ENCODE assay signal across 22 mouse cellular contexts in genomic region chr1:36467446-36467845, GRCm38 (mm10). TPM values are rescaled to one million over a fixed set of nuclear protein-coding genes. Genes with fewer than 3 reads are reported as not detected.
DNase-seq lines count a peak whose midpoint lies in the region; ATAC-seq lines count a peak whose summit lies in the region.
"Had no signal": no experiment of that assay in that cellular context is flagged by ENCODE, and none has a peak within 500 bp of the region (broad histone marks: within the 10 kb centered on the region; RNA-seq: fewer than 3 reads in every experiment).

No protein-coding gene starts in this region.

- H3K9me3 ChIP-seq in midbrain, embryonic 11.5 days (ENCODE audit: control insufficient read depth, low read length), result no peaks in the 10 kb centered on the region
- H3K9me3 ChIP-seq in midbrain, embryonic 15.5 days, result no peaks in the 10 kb centered on the region
- H3K9me3 ChIP-seq in heart, embryonic 11.5 days (replicated peaks; ENCODE audit: control insufficient read depth, low read length), result no peaks in the 10 kb centered on the region
- H3K9me3 ChIP-seq in neural tube, embryonic 15.5 days (replicated peaks), result no peaks in the 10 kb centered on the region
- H3K9me3 ChIP-seq: embryonic facial prominence, embryonic 15.5 days; forebrain, embryonic 10.5 days; hindbrain, embryonic 12.5 days had no signal

- no peak overlapping the region for H3K4me3 ChIP-seq in midbrain, embryonic 11.5 days (ENCODE audit: low read depth, low read length)
- H3K4me3 ChIP-seq in midbrain, embryonic 15.5 days, result no peak overlapping the region
- H3K4me3 ChIP-seq in heart, embryonic 11.5 days (ENCODE audit: low read depth, low read length), result no peak overlapping the region
- H3K4me3 ChIP-seq in neural tube, embryonic 15.5 days (replicated peaks), result no peak overlapping the region
- H3K4me3 ChIP-seq: embryonic facial prominence, embryonic 15.5 days; erythroblast, embryonic 14.5 days; forebrain, embryonic 10.5 days; hindbrain, embryonic 12.5 days had no signal

- H3K36me3 ChIP-seq in midbrain, embryonic 11.5 days (ENCODE audit: control insufficient read depth, insufficient read depth, low read length), result no peaks in the 10 kb centered on the region
- H3K36me3 ChIP-seq in midbrain, embryonic 15.5 days (replicated peaks), result no peaks in the 10 kb centered on the region
- no peaks in the 10 kb centered on the region for H3K36me3 ChIP-seq in heart, embryonic 11.5 days (ENCODE audit: control insufficient read depth, insufficient read depth, low read length)
- no peaks in the 10 kb centered on the region for H3K36me3 ChIP-seq in neural tube, embryonic 15.5 days
- H3K36me3 ChIP-seq: embryonic facial prominence, embryonic 15.5 days; forebrain, embryonic 10.5 days; hindbrain, embryonic 12.5 days had no signal

- ATAC-seq in midbrain, embryonic 11.5 days (ENCODE audit: low FRiP score), result no peak
- ATAC-seq in midbrain, embryonic 15.5 days (replicated peaks), result no peak
- no peak for ATAC-seq in heart, embryonic 11.5 days (replicated peaks; ENCODE audit: insufficient number of reproducible peaks, low FRiP score, low TSS enrichment)
- no peak for ATAC-seq in neural tube, embryonic 15.5 days (ENCODE audit: low FRiP score)
- ATAC-seq: forebrain, embryonic 14.5 days; hindbrain, embryonic 16.5 days; Patski had no signal

- H3K27ac ChIP-seq in midbrain, embryonic 11.5 days (ENCODE audit: low read depth, low read length), result no peak overlapping the region
- H3K27ac ChIP-seq in midbrain, embryonic 15.5 days, result no peak overlapping the region
- no peak overlapping the region for H3K27ac ChIP-seq in heart, embryonic 11.5 days (ENCODE audit: low read depth, low read length)
- H3K27ac ChIP-seq in neural tube, embryonic 15.5 days (replicated peaks), result no peak overlapping the region
- H3K27ac ChIP-seq: embryonic facial prominence, embryonic 15.5 days; forebrain, embryonic 10.5 days; hindbrain, embryonic 12.5 days had no signal

- WGBS in midbrain, embryonic 11.5 days, result 51% methylated on average over 5 of the region's 5 CpGs
- WGBS in midbrain, embryonic 15.5 days, result 50% methylated on average over 5 of the region's 5 CpGs
- 43% methylated on average over 5 of the region's 5 CpGs for WGBS in heart, embryonic 11.5 days (ENCODE audit: insufficient replicate concordance)
- 53% methylated on average over 5 of the region's 5 CpGs for WGBS in neural tube, embryonic 15.5 days

- H3K4me2 ChIP-seq in midbrain, embryonic 11.5 days, result no peak overlapping the region
- no peak overlapping the region for H3K4me2 ChIP-seq in midbrain, embryonic 15.5 days
- H3K4me2 ChIP-seq in heart, embryonic 11.5 days, result no peak overlapping the region
- no peak overlapping the region for H3K4me2 ChIP-seq in neural tube, embryonic 15.5 days
- H3K4me2 ChIP-seq: embryonic facial prominence, embryonic 15.5 days; hindbrain, embryonic 12.5 days had no signal

- no peak overlapping the region for H3K9ac ChIP-seq in midbrain, embryonic 11.5 days (ENCODE audit: low read length)
- H3K9ac ChIP-seq in midbrain, embryonic 15.5 days, result no peak overlapping the region
- H3K9ac ChIP-seq in heart, embryonic 11.5 days (ENCODE audit: low read depth, low read length), result no peak overlapping the region
- no peak overlapping the region for H3K9ac ChIP-seq in neural tube, embryonic 15.5 days (replicated peaks)
- H3K9ac ChIP-seq: embryonic facial prominence, embryonic 15.5 days; hindbrain, embryonic 12.5 days had no signal

- H3K4me1 ChIP-seq in midbrain, embryonic 11.5 days (ENCODE audit: control insufficient read depth, insufficient read depth, low read length), result peaks cover 6% of the 10 kb centered on the region
- peaks cover 11% of the 10 kb centered on the region for H3K4me1 ChIP-seq in midbrain, embryonic 15.5 days
- H3K4me1 ChIP-seq in heart, embryonic 11.5 days (ENCODE audit: control insufficient read depth, insufficient read depth, low read length), result peaks cover 7% of the 10 kb centered on the region; the same call in 1 of the 2 replicates
- H3K4me1 ChIP-seq in neural tube, embryonic 15.5 days, result peaks cover 20% of the 10 kb centered on the region

- no peaks in the 10 kb centered on the region for H3K27me3 ChIP-seq in midbrain, embryonic 11.5 days (ENCODE audit: control insufficient read depth, insufficient read depth, low read length)
- H3K27me3 ChIP-seq in midbrain, embryonic 15.5 days (replicated peaks), result no peaks in the 10 kb centered on the region
- no peaks in the 10 kb centered on the region for H3K27me3 ChIP-seq in heart, embryonic 11.5 days (ENCODE audit: control insufficient read depth, insufficient read depth, low read length)
- H3K27me3 ChIP-seq in neural tube, embryonic 15.5 days (replicated peaks), result no peaks in the 10 kb centered on the region
- H3K27me3 ChIP-seq: embryonic facial prominence, embryonic 15.5 days; Patski had no signal

- peak; percentile 39 for DNase-seq in midbrain, embryonic 11.5 days (ENCODE audit: low spot score, missing footprints)
- DNase-seq in ES-CJ7 (ENCODE audit: low read depth, low spot score) (peak; percentile 47), R1 (ENCODE audit: low read depth, low spot score) (peak; percentile 73)
- DNase-seq: adrenal gland, adult 8-10 months; adrenal gland, postnatal 36 days; cerebellum, adult 2 months; cerebellum, postnatal 14 days; embryo, embryonic 11 days; gastrocnemius, postnatal 36 days; heart, adult 11 months; heart, postnatal 10 days; heart, postnatal 4 days had no signal

RNA-seq across cellular contexts. Expression of gene Cnnm4, which starts 4.0 kb away (rescaled TPM):
- 9.6 and 11.6 TPM in 2 replicates for polyA plus RNA-seq in midbrain, embryonic 11.5 days (2014; fragmentation: Nextera tagmentation; extraction: Ambion mirVana)
- 11.0 and 11.1 TPM in 2 replicates for polyA plus RNA-seq in midbrain, embryonic 15.5 days (2015; fragmentation: Nextera tagmentation; extraction: Ambion mirVana)
- 6.6 and 6.9 TPM in 2 replicates for polyA plus RNA-seq in heart, embryonic 11.5 days (2014; fragmentation: Nextera tagmentation; extraction: Ambion mirVana)
- polyA plus RNA-seq in neural tube, embryonic 15.5 days (2015; fragmentation: Nextera tagmentation; extraction: Ambion mirVana), result 10.6 and 15.0 TPM in 2 replicates

RNA-seq across cellular contexts. Expression of gene Lman2l, which starts 22.4 kb away (rescaled TPM):
- polyA plus RNA-seq in midbrain, embryonic 11.5 days (2014; fragmentation: Nextera tagmentation; extraction: Ambion mirVana), result 35.6 and 35.7 TPM in 2 replicates
- polyA plus RNA-seq in midbrain, embryonic 15.5 days (2015; fragmentation: Nextera tagmentation; extraction: Ambion mirVana), result 67.3 and 74.5 TPM in 2 replicates
- polyA plus RNA-seq in heart, embryonic 11.5 days (2014; fragmentation: Nextera tagmentation; extraction: Ambion mirVana), result 31.3 and 31.4 TPM in 2 replicates
- 69.4 and 73.6 TPM in 2 replicates for polyA plus RNA-seq in neural tube, embryonic 15.5 days (2015; fragmentation: Nextera tagmentation; extraction: Ambion mirVana)

RNA-seq across cellular contexts. Expression of gene Cnnm3, which starts 44.2 kb away (rescaled TPM):
- 3.7 and 4.3 TPM in 2 replicates for polyA plus RNA-seq in midbrain, embryonic 11.5 days (2014; fragmentation: Nextera tagmentation; extraction: Ambion mirVana)
- polyA plus RNA-seq in midbrain, embryonic 15.5 days (2015; fragmentation: Nextera tagmentation; extraction: Ambion mirVana), result 5.2 and 5.8 TPM in 2 replicates
- polyA plus RNA-seq in heart, embryonic 11.5 days (2014; fragmentation: Nextera tagmentation; extraction: Ambion mirVana), result 2.5 and 3.9 TPM in 2 replicates
- 3.1 and 4.5 TPM in 2 replicates for polyA plus RNA-seq in neural tube, embryonic 15.5 days (2015; fragmentation: Nextera tagmentation; extraction: Ambion mirVana)
